In genomic region chr17:69727325-69727724, GRCm38 (mm10) we compare ENCODE assay signal across 21 mouse cellular contexts.
"Had no signal": no experiment of that assay in that cellular context is flagged by ENCODE, and none has a peak within 500 bp of the region (broad histone marks: within the 10 kb centered on the region; RNA-seq: fewer than 3 reads in every experiment).

No protein-coding gene starts in this region.

- H3K36me3 ChIP-seq: lung, embryonic 15.5 days; midbrain, embryonic 13.5 days; midbrain, embryonic 15.5 days; neural tube, embryonic 13.5 days; neural tube, embryonic 15.5 days had no signal

- DNase-seq: lung, adult 2 months; lung, postnatal 14 days; lung, postnatal 36 days; retina, postnatal 1 day; right cerebral cortex, adult 18-20 months; right cerebral cortex, postnatal 25 days; right cerebral cortex, postnatal 4 days; spleen, adult 18-20 months; thymus, adult 18-20 months; thymus, postnatal 14 days; thymus, postnatal 36 days had no signal

- H3K4me2 ChIP-seq: lung, embryonic 15.5 days; midbrain, embryonic 11.5 days; midbrain, embryonic 13.5 days; midbrain, embryonic 15.5 days; neural tube, embryonic 13.5 days; neural tube, embryonic 15.5 days had no signal

- ATAC-seq: lung, postnatal 0 days; midbrain, embryonic 13.5 days; midbrain, embryonic 15.5 days had no signal

- H3K9me3 ChIP-seq: lung, embryonic 15.5 days; midbrain, embryonic 13.5 days; midbrain, embryonic 15.5 days; neural tube, embryonic 13.5 days; neural tube, embryonic 15.5 days had no signal

- H3K27me3 ChIP-seq: lung, embryonic 15.5 days; megakaryocyte, embryonic 14.5 days; midbrain, embryonic 13.5 days; midbrain, embryonic 15.5 days; neural tube, embryonic 13.5 days; neural tube, embryonic 15.5 days had no signal

- H3K4me3 ChIP-seq: lung, embryonic 15.5 days; megakaryocyte, embryonic 14.5 days; midbrain, embryonic 13.5 days; midbrain, embryonic 15.5 days; myocyte; neural tube, embryonic 13.5 days; neural tube, embryonic 15.5 days had no signal

- H3K9ac ChIP-seq: lung, embryonic 15.5 days; midbrain, embryonic 13.5 days; midbrain, embryonic 15.5 days; neural tube, embryonic 13.5 days; neural tube, embryonic 15.5 days had no signal

- H3K27ac ChIP-seq: lung, embryonic 15.5 days; macrophage; midbrain, embryonic 13.5 days; midbrain, embryonic 15.5 days; neural tube, embryonic 13.5 days; neural tube, embryonic 15.5 days had no signal

- H3K4me1 ChIP-seq: lung, embryonic 15.5 days; megakaryocyte, embryonic 14.5 days; midbrain, embryonic 13.5 days; midbrain, embryonic 15.5 days; neural tube, embryonic 13.5 days; neural tube, embryonic 15.5 days had no signal
